1 mouse cellular context compared by ENCODE assay signal in genomic region chr7:30422560-30422959, GRCm38 (mm10).
TF ChIP-seq lines count a peak whose summit lies in the region.

No protein-coding gene starts in this region.

TF ChIP-seq in CH12.LX, 34 proteins besides CTCF, POLR2A, EP300 and RAD21 (continued from another document):
- TF ChIP-seq SMC3 (IDR thresholded peaks at IDR 0.05; ENCODE audit: low read depth, low read length) (no peak), SIN3A (IDR thresholded peaks at IDR 0.05; ENCODE audit: low read length) (no peak; the same call in 1 of the 2 replicates), NRF1 (IDR thresholded peaks at IDR 0.05; ENCODE audit: low read depth, low read length) (no peak), ETS1 (conservative IDR thresholded peaks at IDR 0.05; ENCODE audit: low read depth, low read length) (no peak), MXI1 (IDR thresholded peaks at IDR 0.05; ENCODE audit: low read depth, low read length) (no peak), BHLHE40 (IDR thresholded peaks at IDR 0.05; ENCODE audit: low read depth, low read length) (no peak), USF2 (conservative IDR thresholded peaks at IDR 0.05; ENCODE audit: low read depth, low read length) (no peak), MAFK (IDR thresholded peaks at IDR 0.05; ENCODE audit: insufficient replicate concordance, low read length) (no peak), MAZ (IDR thresholded peaks at IDR 0.05; ENCODE audit: low read depth, low read length) (no peak), UBTF (IDR thresholded peaks at IDR 0.05; ENCODE audit: low read depth, low read length) (no peak), RCOR1 (conservative IDR thresholded peaks at IDR 0.05; ENCODE audit: low read depth, low read length) (no peak)
